Mouse (Mus musculus) inflammation-experienced regulatory T-cells (primary cell): ENCODE measurements around the gene 4930544G11Rik. TPM values are rescaled to one million over a fixed set of nuclear protein-coding genes. Genes with fewer than 3 reads are reported as not detected.

Source experiments
- polyA plus RNA-seq, 2 experiments: library from polyadenylated mRNA; unstranded; fragments of 100-300 nt; shearing (Covaris generic); gene quantifications; one replicate each; pipeline ENCODE4 v1.2.1; 2017

Gene 4930544G11Rik
- polyA plus RNA-seq: under 1 TPM in 1 of 2 experiments, not detected in 1; 0.73 TPM

DNA sequence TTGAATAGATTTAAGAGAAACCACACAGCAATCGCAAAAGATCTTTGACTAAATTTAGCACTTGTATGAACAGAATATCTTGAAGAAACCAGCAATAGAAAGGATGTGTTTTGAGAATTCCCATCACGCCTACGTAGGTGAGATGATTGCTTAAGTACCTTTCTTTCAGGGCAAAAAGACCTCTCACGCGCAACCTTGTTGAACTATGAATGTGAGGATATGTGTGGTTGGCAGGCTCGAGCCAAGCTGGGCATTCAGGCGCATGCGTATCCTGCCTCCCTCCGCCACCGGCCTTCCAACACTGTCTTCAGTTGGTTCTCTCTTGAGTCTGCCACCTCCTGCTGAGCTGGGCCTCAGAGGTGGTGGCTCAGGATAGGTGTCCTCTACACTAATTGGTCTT lies at the start of gene 4930544G11Rik:
TSS of gene 4930544G11Rik (plus strand) at position 301 of the 400 bp plus-strand sequence.

Other genes starting within 250 kb of the 4930544G11Rik start
- 1 to 10 TPM; 1.4 to 3.7 TPM for gene Prdm5, start 173.6 kb upstream of the 4930544G11Rik start, polyA plus RNA-seq